Mouse (Mus musculus) neural tube, embryonic 11.5 days (tissue): ENCODE results near the gene Smg9. TPM values are rescaled to one million over a fixed set of nuclear protein-coding genes. Genes with fewer than 3 reads are reported as not detected.
A peak's percentile ranks its signal among the peaks of the same experiment; 100 is the strongest.

Source experiments
- ATAC-seq: fragments of 200-750 bp; cut with Nextera tagmentation; 2 replicates; pipeline ENCODE4 v1.8.0; 2017; ENCODE audit warnings: moderate number of reproducible peaks, mild to moderate bottlenecking, moderate TSS enrichment, moderate library complexity; ENCODE audit not compliant: insufficient read depth, low FRiP score, low TSS enrichment
- DNase-seq: peaks from one replicate; pipeline ENCODE4 v3.0.0-alpha.2; 2015; ENCODE audit warnings: low spot score
- H3K27ac ChIP-seq: fragments of 300-500 bp; sonication (generic); 2 replicates; pipeline ENCODE4 v1.5.1; 2014; ENCODE audit warnings: low read depth, mild to moderate bottlenecking, low read length
- H3K27me3 ChIP-seq: fragments of 300-500 bp; sonication (generic); 2 replicates; pipeline ENCODE4 v1.6.1; 2014; ENCODE audit warnings: mild to moderate bottlenecking, low read length, mixed read lengths; ENCODE audit not compliant: control insufficient read depth, insufficient read depth
- H3K36me3 ChIP-seq: fragments of 300-500 bp; sonication (generic); 2 replicates; pipeline ENCODE4 v1.6.1; 2014; ENCODE audit warnings: mild to moderate bottlenecking, low read length, moderate library complexity, mixed read lengths; ENCODE audit not compliant: control insufficient read depth, insufficient read depth
- H3K4me1 ChIP-seq: fragments of 300-500 bp; sonication (generic); 2 replicates; pipeline ENCODE4 v1.6.1; 2014; ENCODE audit warnings: low read length, mixed read lengths; ENCODE audit not compliant: control insufficient read depth, insufficient read depth
- H3K4me2 ChIP-seq: fragments of 300-500 bp; sonication (generic); 2 replicates; pipeline ENCODE4 v1.6.1; 2014; ENCODE audit warnings: low read depth, mild to moderate bottlenecking, moderate library complexity
- H3K4me3 ChIP-seq: fragments of 300-500 bp; sonication (generic); 2 replicates; pipeline ENCODE4 v1.5.1; 2014; ENCODE audit warnings: low read depth, low read length
- H3K9ac ChIP-seq: fragments of 300-500 bp; sonication (generic); 2 replicates; pipeline ENCODE4 v1.6.1; 2014; ENCODE audit warnings: mild to moderate bottlenecking, low read length
- H3K9me3 ChIP-seq: fragments of 300-500 bp; sonication (generic); 2 replicates; pipeline ENCODE4 v1.6.1; 2016; ENCODE audit warnings: low read length; ENCODE audit not compliant: control insufficient read depth
- WGBS: fragments of 180-500 bp; shearing (Covaris S2); extraction: QIAGEN DNeasy Blood & Tissue Kit; methylation state at CpG from one replicate; pipeline ENCODE4 v1.1.7; 2014; 5-methylcytosine and 5-hydroxymethylcytosine counted together
- polyA plus RNA-seq: library from polyadenylated mRNA; unstranded; fragments of >200 nt; fragmentation: Nextera tagmentation; extraction: Ambion mirVana; gene quantifications from 2 replicates; pipeline ENCODE4 v1.2.1, GENCODE M21; 2014

Smg9 gene
- polyA plus RNA-seq, 1 experiment from 2014 or later: 21.8 TPM

- ATAC-seq (peak; percentile 53; the same call in 1 of the 2 replicates), DNase-seq (peak; percentile 61)
- Histone ChIP-seq H3K4me2 (peak within 1 kb of the TSS; percentile 13), H3K27ac (no peak within 1 kb of the TSS), H3K4me1 (no peaks in the 10 kb centered on the region), H3K36me3 (no peaks in the 10 kb centered on the region), H3K9ac (no peak within 1 kb of the TSS), H3K27me3 (no peaks in the 10 kb centered on the region), H3K9me3 (no peaks in the 10 kb centered on the region), H3K4me3 (no peak within 1 kb of the TSS)
- 7% methylated on average over 27 of the region's 27 CpGs for WGBS
Measured at GRCm38 (mm10) chr7:24462388-24463319, 63.2 kb downstream of the Smg9 start, which contains the start of gene Plaur. Plaur (plus strand) TSS chr7:24462484.

GRCm38 (mm10) chr7:24466835-24467234 is 67.4 kb downstream of the Smg9 start:
- no peak for ATAC-seq
- H3K27me3 ChIP-seq: no peaks in the 10 kb centered on the region
- H3K4me1 ChIP-seq: no peaks in the 10 kb centered on the region
- H3K9me3 ChIP-seq: 0 out of 2 replicates have a peak, but pooled peaks cover 3% of the 10 kb centered on the region
- 91% methylated on average over 6 of the region's 6 CpGs for WGBS
- H3K9ac ChIP-seq: no peak overlapping the region
- DNase-seq: no peak
- no peaks in the 10 kb centered on the region for H3K36me3 ChIP-seq
- H3K4me3 ChIP-seq: no peak overlapping the region
- H3K4me2 ChIP-seq: no peak overlapping the region
- no peak overlapping the region for H3K27ac ChIP-seq

GRCm38 (mm10) chr7:24467886-24468285 is 68.5 kb downstream of the Smg9 start:
- ATAC-seq: no peak
- no peak overlapping the region for H3K27ac ChIP-seq

GRCm38 (mm10) chr7:24469126-24469525 is 69.7 kb downstream of the Smg9 start:
- Histone ChIP-seq H3K27me3 (no peaks in the 10 kb centered on the region), H3K27ac (no peak overlapping the region), H3K36me3 (no peaks in the 10 kb centered on the region), H3K9me3 (0 out of 2 replicates have a peak, but pooled peaks cover 3% of the 10 kb centered on the region), H3K9ac (no peak overlapping the region), H3K4me1 (no peaks in the 10 kb centered on the region), H3K4me3 (no peak overlapping the region), H3K4me2 (no peak overlapping the region)
- WGBS: 92% methylated on average over 3 of the region's 3 CpGs
- DNase-seq (no peak), ATAC-seq (no peak)

More at GRCm38 (mm10) chr7:24467886-24468285, 68.5 kb downstream of the Smg9 start:
- H3K27me3 ChIP-seq: no peaks in the 10 kb centered on the region
- no peaks in the 10 kb centered on the region for H3K4me1 ChIP-seq
- no peak overlapping the region for H3K4me3 ChIP-seq
- WGBS: 88% methylated on average over 5 of the region's 5 CpGs
- DNase-seq: no peak
- no peak overlapping the region for H3K9ac ChIP-seq
- H3K4me2 ChIP-seq: no peak overlapping the region
- H3K9me3 ChIP-seq: 0 out of 2 replicates have a peak, but pooled peaks cover 3% of the 10 kb centered on the region
- no peaks in the 10 kb centered on the region for H3K36me3 ChIP-seq

GRCm38 (mm10) chr7:24470356-24470755 is 70.9 kb downstream of the Smg9 start:
- H3K4me1 ChIP-seq: no peaks in the 10 kb centered on the region
- no peak for DNase-seq

More at GRCm38 (mm10) chr7:24470356-24470755, 70.9 kb downstream of the Smg9 start:
- Histone ChIP-seq H3K4me2 (no peak overlapping the region), H3K36me3 (no peaks in the 10 kb centered on the region), H3K27ac (no peak overlapping the region), H3K9me3 (0 out of 2 replicates have a peak, but pooled peaks cover 3% of the 10 kb centered on the region), H3K9ac (no peak overlapping the region), H3K27me3 (no peaks in the 10 kb centered on the region), H3K4me3 (no peak overlapping the region)
- no peak for ATAC-seq
- WGBS: 92% methylated on average over 7 of the region's 7 CpGs

Other genes starting within 250 kb of the Smg9 start
- gene Zfp114, start 224.6 kb upstream of the Smg9 start, polyA plus RNA-seq: 3.8 and 4.3 TPM in 2 replicates
- gene Zfp111, start 188.2 kb upstream of the Smg9 start, polyA plus RNA-seq: 11.1 and 12.4 TPM in 2 replicates
- gene Zfp109, start 162.1 kb upstream of the Smg9 start, polyA plus RNA-seq: 4.8 and 5.5 TPM in 2 replicates
- 3.4 and 3.7 TPM in 2 replicates for gene Zfp108, start 144.8 kb upstream of the Smg9 start, polyA plus RNA-seq
- gene Zfp93, start 129.2 kb upstream of the Smg9 start, polyA plus RNA-seq: 8.1 and 9.2 TPM in 2 replicates
- 34.4 and 40.9 TPM in 2 replicates for gene Zfp61, start 98.4 kb upstream of the Smg9 start, polyA plus RNA-seq
- gene Zfp94, start 83.0 kb upstream of the Smg9 start, polyA plus RNA-seq: 12.2 and 16.5 TPM in 2 replicates
- not detected in 2 replicates for gene Tescl, start 65.7 kb upstream of the Smg9 start, polyA plus RNA-seq
- not detected in 2 replicates for gene Lypd5, start 50.4 kb upstream of the Smg9 start, polyA plus RNA-seq
- 2.4 and 3.8 TPM in 2 replicates for gene Kcnn4, start 29.4 kb upstream of the Smg9 start, polyA plus RNA-seq
- gene Irgc1, start 52.7 kb downstream of the Smg9 start, polyA plus RNA-seq: not detected in 2 replicates
- 1.5 and 2.2 TPM in 2 replicates for gene Plaur, start 62.9 kb downstream of the Smg9 start, polyA plus RNA-seq
- gene Cadm4, start 82.4 kb downstream of the Smg9 start, polyA plus RNA-seq: 6.9 and 8.1 TPM in 2 replicates
- 69.2 and 79.1 TPM in 2 replicates for gene Zfp428, start 107.4 kb downstream of the Smg9 start, polyA plus RNA-seq
- 0.50 and 0.70 TPM in 2 replicates for gene AC161166.1, start 112.8 kb downstream of the Smg9 start, polyA plus RNA-seq
- gene Irgq, start 131.1 kb downstream of the Smg9 start, polyA plus RNA-seq: 16.4 and 19.1 TPM in 2 replicates
- gene Pinlyp, start 146.5 kb downstream of the Smg9 start, polyA plus RNA-seq: not detected in 2 replicates
- gene Xrcc1, start 146.7 kb downstream of the Smg9 start, polyA plus RNA-seq: 100 and 120 TPM in 2 replicates
- gene Ethe1, start 187.9 kb downstream of the Smg9 start, polyA plus RNA-seq: 23.4 and 23.5 TPM in 2 replicates
- 1.7 and 2.1 TPM in 2 replicates for gene Zfp575, start 188.0 kb downstream of the Smg9 start, polyA plus RNA-seq
- gene Phldb3, start 211.1 kb downstream of the Smg9 start, polyA plus RNA-seq: 0.11 TPM in 1 of 2 replicates, not detected in the other
- 0.76 and 0.99 TPM in 2 replicates for gene Lypd3, start 236.9 kb downstream of the Smg9 start, polyA plus RNA-seq